Mouse (Mus musculus) Muller cell, postnatal 12 days (primary cell): ENCODE data around the gene Gm10097.
A peak's percentile ranks its signal among the peaks of the same experiment; 100 is the strongest.

Source experiments
- DNase-seq: peaks from one replicate; pipeline ENCODE4 v3.0.0-alpha.2; 2015; ENCODE audit errors: inconsistent ontology term

Gene Gm10097

DNA sequence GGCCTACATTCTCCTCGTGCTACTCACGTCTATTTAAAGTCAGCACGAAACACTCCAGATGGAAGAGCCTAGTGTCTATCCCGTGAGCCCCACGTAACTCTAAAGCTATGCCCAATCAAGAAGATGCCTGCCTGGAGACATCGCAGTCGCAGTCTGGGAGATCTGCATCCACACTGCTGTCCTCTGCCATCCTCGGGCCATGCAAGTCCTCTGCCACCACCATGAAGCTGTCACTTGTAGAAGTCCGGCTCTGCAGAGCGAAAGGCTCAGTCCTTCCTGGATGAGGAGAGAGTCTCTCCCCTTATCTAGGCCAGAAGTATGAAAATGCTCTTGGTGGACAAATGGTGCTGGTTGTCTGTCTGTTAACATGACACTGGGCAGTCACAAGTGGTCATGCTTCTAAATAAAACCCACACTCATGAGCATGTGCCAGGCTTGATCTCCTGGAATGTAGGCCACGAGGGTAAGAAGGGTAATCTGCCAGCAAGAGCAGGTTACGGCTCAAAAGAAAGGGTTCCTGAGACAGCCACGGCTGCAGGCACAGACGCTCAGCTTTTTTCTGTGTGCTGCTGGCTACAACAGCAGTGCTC is at the start of gene Gm10097:
Gene Gm10097, plus strand, starts transcription at position 517 of the 590 bp plus-strand sequence.
- DNase-seq: peak; percentile 10

DNA sequence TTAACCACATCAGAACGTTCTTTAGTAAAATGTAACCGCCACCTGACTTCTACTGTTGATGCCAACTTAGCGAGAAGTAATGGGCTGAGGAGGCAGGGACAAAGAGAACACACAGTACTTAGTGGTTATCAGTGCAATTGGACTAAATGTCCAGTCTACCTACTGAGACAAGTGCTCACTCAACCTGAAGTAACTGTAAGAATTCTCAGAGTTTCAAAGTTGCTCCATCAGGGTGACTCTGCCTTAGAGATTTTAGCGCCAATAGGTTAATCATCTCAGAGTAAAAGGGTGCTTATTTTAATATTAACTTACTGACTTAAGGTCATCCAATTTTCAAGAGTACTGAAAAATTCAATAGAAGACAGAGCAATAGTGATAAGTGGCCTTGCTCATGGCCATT is 43.1 kb upstream of the Gm10097 start:
- no peak for DNase-seq

DNA sequence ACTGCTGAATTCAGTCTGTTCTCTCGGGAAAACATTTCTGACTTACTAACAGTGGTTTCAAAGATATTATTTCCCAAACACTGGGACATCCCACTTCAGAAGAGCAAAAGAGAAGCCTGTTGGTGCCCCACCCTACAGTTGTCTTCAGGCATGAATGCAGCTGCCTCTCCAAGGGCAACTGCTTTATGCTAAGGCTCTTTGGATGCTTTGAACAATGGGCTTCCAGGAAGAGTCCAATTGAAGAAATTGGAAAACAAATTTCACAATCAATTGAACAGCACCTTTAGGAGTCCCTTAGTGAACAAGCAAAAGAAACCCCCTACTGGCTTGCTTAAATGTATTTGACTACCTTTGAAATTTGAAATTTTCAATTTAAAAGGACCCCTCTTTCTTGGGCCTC is 41.8 kb upstream of the Gm10097 start:
- no peak for DNase-seq

DNA sequence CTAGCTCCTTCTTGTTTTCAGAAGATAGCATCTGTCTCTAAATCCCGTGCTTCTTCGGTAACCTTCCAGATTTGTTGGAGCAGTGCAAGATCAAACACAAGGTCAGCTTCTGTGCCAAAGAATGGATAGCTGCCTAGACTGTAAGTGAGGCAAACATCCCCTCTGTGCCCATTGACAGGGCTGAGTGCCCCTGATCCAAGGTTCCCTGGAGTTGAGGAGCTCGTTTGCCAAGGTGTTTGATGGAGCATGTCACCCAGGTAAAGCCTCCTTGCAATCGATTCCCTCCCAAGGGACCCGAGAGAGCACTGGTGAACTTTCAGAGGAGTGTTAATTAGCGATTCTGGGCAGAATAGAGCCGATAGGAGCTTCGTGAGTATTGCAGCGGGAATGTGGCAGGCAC is 40.7 kb upstream of the Gm10097 start:
- no peak for DNase-seq

DNA sequence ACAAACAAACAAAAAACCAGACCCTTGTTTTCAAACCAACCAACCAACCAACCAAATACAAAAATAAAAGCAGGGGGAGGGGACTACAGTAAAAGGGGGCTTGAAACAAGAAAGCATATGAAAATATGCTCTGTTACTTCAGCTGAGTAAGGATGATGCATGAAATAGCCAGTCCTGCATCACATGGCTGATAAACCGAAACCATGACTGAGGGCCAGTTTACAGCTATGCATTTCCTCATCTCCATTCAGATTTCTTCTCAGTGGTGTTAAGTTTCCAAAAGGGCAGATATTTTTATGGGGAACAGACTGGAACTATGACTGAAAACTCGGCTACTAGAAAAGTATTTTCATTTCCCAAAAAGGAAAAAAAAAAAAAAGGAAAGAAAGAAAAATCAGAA is 39.8 kb upstream of the Gm10097 start:
- DNase-seq: no peak

DNA sequence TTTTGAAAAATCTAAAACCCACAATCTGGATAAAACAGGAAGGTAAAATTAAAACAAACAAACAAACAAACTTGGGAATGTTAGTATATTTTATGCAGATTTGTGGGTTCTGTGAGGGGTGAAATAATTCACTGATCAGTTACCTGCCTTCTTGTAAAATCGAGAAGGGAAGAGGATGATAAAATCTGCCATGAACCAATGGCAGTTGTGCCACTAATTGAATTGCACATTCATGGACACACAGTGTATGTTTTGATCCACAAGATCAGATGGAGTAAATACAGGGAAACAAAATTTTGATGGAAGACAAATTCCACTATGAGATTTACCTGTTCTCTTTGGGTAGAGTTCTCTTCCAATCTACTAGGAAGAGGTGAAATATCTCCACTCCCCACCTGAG is 39.1 kb upstream of the Gm10097 start:
- no peak for DNase-seq

DNA sequence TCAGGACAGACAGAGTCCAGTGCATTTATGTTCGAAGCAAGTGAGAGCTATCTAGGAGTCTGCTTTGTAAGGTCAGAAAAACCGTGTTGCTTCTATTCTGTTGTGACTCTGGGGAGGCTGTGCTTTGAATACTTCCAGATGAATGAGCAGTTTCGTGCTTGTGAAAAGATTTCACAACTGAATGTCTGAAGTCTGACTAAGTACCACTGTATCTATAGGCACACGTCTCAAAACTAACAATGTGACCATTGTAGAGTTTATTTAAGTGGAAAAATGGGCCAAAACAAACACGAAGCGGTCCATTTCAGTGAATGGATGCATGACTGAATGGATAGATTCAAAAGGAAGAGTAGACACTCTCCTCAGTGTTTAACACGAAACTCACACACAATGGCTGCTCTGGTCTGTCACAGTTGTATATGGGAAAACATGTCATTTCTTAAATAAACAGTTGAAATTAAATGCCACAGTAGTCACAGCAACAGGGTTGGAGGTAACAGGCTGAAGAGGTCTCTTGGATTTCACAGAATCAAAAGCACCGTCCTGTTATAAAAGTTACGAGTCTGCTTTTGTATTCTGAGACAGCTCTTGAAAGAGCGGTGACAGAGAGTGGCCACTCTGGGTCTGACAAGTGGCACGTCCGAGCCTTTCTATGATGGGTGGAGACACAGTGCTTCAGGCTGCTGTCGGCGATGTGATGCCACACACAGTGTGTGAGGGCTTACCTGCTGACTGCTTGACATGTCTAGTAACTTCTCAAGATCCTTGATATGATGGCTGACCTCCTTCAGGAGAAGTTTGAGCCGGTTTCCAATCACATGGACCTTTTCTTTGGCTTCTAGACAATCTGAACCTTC is 36.6 kb upstream of the Gm10097 start:
- DNase-seq: peak; percentile 79

DNA sequence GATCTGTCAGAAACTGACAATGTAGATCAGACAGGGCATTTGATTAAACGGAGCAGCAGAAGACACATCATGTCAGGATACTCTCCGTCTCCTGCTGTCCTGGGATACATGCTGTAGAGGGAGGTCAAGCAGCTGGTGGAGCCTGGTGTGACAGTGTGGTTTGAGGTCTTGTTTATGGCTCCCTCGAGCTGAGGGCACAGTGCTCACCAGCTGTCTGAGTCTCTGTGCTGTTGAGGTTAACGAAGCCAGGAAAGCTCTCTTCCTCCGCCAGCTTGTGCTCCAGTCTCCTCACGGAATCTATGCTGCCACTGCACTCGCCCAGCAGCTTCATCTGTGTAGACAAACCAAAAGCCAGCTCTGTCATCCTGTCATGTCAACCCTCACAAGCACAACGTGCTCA is 27.7 kb upstream of the Gm10097 start:
- DNase-seq: no peak

DNA sequence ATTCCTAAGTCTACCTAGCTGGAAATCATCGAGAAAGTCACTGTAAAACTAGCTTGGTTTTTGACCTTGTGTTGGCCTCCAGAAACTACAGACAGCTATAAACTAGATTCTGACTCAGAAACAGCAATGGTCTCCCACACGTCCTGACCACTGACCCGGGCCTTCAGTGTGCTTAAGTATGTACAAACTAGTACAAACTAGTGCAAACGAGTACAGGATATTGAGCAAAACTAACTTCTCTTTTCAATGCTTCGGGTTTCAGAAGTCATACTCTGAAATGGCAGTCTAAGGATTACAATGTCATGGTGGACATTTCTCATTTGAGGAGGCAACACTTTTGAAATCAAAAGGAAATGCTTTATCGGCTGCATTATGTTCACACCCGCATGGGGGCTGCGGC is 24.5 kb upstream of the Gm10097 start:
- no peak for DNase-seq

DNA sequence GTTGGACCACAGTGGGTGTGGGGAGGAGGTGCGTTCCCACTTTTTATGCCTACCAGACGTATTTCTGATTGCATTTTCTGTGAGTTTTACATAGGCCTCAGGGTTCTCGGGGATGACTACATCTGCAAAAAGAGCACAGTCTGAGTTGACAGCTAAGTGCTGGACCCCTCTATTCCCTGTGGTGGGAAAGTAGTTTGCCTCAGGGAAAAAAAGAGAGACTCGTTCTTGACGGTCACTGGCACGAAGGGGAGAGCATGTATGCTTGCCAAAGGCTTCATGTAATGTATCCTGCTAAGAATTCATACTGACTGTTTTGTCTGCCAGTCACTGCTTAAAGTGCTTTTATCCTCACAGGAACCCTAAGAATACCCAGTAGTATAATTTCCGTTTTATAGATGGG is 23.8 kb upstream of the Gm10097 start:
- DNase-seq: no peak

DNA sequence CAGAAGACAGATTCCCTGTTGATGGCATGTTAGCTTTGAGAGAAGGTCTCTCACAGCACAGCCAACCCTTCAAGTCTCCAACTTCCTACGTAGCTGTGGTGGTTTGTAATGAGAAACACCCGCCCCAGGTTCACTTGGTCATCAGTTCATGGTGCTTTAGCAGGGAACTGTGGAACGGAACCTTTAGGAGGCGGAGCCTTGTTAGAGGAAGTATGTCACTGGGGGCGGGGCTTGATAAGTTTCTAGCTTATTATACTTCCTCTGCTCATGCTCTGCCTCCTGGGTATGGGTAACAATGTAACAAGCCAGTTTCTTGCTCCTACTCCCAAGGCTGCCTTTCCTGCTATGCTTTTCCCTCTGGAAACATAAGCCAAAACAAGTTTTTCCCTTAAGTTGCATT is 23.3 kb upstream of the Gm10097 start:
- no peak for DNase-seq

DNA sequence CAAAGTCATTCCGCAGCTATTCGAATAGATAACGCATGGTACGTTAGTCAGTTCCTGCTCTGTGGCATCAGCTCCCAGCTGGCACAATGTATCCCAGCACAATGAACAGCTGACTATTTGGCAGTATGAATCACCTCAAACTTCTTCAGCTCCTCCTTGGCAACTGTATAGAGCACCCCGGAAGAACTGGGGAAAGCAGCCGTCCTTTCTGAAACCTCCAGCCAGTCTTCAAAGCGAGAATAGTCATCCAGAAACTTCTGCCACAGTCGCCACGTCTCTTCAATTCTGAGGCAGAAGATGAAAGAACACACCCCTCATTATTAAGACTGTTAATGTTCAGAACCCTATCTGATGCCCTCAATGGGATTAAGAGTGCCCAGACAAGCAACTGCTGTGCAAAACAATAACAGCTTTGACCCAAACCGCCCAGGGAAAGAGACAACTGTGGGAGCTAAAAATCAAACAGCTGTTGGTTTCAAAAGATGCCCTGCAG is 12.7 kb upstream of the Gm10097 start:
- peak; percentile 66 for DNase-seq

DNA sequence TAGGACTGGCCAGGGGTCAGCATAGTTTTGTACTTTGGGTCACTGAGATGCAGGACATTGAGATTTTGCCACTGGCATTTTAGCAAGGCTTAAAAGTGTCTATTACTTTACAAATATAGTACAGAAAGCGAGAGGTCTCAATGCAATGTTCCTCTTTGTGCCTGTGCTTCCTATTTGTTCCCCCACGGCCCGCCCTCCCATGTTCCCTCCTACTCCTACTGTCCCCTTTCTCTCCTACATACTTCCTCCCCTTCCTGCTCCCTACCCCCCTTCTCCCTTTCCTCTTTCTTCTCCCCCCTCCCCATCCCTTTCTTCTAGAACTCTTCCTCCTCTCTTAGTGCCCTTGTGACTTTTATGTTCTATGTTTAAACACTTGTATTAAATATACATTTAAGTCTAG is 12.1 kb upstream of the Gm10097 start:
- DNase-seq: no peak

DNA sequence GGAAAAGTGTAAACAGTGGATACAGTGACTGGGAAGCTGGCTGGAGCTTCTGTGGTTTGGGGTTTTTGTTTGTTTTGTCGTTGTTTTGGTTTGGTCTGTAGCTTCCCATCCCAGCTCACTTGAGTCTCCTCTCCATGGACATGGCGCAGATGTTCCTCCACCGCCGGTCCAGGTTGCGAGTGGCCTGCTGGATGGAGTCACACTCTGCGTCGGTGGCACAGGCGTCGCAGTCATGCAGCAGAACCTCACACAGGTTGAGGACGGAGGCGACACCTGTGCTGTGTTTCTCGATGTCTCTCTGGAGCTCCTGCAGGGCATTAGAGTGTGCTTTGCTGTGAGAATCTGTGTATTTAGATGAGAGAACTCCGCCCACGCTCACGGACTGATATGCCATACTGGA is 11.3 kb upstream of the Gm10097 start:
- DNase-seq: no peak

DNA sequence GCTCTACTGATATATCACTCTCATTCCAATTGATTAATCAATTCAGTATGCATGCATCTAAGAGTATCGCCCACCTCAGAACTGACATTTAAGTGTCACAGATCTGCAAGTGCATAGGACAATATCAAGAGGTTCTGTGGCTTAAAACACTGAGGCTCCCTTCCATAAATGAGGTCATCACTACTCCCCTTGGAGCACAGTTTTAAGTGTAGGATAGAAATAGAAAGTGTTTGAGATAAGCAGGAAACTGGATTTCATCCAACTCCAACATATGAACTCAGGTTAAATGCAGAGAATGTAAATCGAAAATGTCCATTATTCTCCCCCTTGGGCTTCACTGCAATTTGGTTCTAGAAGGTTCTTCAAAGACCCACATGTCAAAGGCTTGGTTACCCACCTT is 10.1 kb upstream of the Gm10097 start:
- no peak for DNase-seq

DNA sequence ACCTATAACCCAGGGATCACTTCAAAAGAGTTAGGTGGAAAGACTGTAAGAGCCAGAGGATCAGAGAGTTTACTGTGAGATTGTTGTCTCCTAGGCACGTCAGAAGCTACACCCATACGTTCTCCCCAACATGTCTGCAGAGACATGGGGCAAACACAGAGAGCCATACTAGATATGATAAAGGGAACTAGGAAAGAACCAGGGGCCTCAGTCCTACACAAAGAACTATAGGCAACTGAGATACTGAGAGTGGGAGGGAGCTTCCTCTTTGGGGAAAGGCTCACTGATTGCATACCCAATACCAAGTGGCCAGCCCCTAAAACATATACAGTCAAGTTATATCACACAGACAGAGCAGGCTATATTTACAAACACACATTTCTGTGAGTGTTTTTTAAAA is 9.0 kb upstream of the Gm10097 start:
- DNase-seq: no peak

DNA sequence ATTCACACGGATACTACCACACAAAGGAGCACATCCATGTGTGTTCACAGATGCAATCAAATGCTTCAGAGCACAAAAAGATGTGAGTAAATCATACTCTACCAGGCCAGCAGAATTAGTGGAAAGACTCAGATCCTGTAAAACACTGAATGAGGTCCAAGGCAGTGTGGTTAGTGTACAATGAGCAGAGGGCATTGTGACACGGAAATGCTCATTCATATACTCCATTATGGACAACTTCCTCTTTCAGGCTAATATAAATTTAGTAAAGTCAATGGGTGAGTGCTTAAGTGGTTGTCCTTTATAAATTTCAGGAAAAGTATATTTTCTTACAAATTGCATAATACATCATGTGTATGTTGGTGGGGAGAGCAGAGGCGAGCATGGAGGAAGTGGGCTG is 1.9 kb upstream of the Gm10097 start:
- no peak for DNase-seq

DNA sequence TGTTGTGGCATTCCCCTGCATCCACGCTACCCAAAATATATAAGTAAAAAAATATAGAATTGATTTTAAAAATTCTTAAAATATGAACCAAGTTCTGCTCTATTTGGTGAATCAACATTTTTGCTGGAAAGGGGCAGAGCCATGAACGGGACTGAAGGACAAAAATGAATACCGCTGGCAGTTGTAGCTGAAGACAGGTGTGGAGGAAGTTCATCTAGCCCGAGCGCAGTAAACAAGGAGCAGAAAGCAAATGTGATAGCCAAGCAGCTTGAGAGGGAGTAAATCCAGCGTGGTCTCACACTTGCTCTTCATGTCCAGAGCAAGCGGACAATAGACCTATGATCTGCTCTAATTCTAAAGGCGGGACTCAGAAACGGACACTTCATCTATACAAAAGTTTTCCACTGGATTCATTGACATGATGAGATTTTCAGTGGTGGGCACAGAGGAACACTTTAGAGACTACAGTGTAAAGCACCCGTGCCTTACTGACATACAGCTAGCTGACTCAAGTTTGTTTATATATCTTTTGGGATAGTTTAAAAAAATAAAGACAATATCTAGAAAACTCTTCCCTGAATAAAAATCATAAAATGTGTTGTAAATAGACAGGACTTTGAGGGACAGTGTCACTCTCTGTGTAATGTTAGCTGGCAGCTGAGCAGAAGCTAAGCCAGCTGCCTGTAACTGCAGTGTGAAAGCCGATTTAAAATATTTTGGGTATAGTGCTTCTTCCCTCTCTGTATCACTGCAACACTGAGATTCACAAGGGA is 1.4 kb downstream of the Gm10097 start:
- no peak for DNase-seq

DNA sequence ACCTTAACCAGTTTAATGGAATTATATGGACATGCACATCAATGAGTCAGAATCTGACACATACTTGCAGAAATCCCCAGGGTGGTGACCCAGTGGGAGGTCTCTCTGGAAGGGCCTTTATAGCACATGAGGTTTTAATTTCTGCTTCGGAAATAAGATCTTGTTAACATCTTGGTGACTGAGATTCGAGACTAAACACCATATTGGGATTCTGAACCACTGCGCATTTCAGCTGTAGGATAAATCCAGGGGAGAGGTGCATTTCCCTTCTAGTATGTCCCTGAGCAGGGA is 1.9 kb downstream of the Gm10097 start:
- DNase-seq: peak; percentile 18

DNA sequence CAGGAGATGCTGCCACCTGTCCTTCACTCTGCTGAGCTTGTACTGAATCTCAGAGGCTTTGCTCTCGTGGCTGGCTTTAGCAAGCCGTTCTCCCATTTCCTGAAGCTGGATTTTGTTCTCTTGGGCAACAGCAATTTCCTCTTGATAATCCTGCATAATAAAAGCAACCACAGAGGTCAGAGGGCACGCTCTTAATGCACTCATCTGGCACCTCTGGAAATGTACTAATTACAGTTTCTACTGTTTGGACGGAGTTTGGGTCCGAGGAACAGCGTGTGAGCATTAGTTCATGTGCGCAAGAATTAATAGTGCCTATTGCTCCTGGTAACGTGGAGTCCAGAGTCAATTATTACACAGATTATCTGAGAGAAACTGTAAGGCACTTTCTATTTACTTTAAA is 3.1 kb downstream of the Gm10097 start:
- no peak for DNase-seq

DNA sequence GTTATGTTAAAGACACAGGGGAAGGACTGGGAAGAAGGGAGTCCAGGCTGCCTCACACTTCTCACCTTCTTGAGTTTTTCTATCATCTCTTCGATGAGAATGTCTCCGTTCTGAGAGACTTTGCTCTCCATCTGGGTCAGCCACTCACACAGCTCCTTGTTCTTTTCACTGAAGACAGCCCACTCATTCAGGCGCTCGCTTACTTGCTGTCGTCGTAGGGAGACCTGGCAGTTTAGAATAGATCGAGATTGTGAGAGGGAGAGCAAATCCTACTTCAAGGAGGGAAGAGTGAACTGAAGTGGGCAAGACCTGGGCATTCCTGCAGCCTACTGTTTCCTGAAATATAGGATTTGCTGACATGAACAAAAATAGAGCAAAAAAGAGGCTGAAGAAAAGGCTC is 6.7 kb downstream of the Gm10097 start:
- no peak for DNase-seq

DNA sequence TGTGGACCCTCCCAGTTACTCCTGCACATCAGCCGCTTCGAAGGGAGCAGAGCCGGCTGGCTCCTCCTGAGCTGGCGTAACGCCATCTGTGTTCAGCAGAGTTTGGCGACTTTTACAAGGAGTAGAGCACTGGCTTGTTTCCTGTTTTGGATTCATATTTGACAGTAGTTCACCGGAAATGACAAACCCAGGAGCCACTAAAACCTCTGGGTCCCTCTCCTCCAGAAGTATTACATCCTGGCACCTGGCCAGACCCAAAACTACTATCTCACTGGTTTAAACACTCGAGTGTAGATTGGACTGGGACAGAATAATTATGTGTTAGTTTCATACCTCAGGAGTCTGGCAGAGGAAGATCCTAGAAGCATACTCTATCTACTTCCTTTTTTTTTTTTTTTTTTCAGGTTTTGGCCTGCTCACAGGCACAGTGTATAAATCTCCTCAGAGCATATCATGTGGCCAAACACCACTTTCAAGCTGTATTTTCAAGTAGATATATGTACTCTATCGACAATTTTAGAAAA is 11.0 kb downstream of the Gm10097 start:
- DNase-seq: no peak

DNA sequence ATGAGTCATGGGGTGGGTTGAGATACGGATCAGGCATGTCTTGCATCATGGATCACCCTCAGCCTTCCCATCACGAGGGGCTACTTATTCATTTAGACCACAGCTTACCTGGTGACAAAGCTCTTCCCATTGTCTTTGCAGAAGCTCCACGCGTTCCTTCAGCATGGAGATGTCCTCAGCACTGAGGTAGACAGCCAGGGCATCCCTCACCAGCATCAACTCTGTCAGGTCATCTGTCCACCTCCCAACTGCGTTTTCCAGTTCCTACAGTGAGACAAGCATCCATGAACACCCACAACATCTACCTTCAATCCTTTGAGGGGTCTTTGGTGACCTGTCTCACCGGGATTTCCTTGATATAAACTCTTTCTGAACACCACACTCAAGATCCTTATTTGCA is 14.7 kb downstream of the Gm10097 start:
- no peak for DNase-seq
